Mouse (Mus musculus): ENCODE measurements around the gene Gm28308.

The Gm28308 gene

DNA sequence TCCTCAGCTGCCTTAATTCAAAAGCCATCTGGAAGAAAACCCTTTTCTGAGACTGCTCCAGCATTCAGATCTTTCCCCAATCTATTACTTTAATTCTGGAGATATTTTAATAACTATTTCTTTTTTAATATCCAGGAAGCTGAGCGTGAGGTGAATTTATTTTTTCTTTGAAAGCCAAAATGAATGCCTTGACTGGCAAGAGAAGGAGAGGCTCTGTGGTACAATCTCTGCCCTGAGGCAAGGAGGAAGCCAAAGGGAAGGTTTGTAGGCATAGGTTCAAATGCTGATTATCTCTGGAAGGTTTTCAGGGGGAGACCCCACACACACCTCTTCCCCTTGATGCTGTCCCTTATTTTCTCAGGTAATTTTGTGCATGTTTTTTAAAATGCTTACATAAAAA, 46.0 kb downstream of the Gm28308 start:
- no peak for DNase-seq (ENCODE audit: low spot score)

DNA sequence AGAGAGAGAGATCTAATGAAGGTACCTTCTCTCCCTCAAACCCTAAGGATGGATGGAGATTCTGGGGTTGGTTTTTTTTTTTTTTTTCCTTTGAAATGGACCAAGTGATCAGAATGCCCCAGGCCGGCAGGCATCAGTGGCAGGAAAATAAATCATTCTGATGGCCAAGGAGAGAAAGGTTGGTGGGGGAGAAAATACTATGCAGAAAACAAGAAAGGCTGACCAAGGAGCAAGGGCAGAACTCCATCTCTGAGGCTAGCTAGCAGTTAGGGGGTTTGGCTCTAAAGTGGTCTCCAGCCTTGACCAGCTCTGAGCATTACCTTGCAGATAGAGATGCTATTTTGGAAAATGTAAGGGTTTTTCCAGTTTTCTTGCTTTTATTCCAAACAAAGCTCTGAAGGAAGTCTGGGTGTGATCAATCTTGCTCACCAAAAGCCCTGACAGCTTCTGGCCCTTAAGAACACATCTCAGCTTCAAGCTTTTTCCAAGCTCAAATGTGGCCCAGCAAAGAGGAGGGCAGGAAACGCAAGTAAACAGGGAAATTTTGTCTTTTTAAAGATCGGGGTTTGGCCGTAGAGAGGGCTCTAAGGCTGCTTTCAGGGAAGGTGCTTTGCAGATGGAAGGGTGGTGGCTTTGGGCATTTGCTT, 46.6 kb downstream of the Gm28308 start:
- DNase-seq (ENCODE audit: low spot score), result no peak

DNA sequence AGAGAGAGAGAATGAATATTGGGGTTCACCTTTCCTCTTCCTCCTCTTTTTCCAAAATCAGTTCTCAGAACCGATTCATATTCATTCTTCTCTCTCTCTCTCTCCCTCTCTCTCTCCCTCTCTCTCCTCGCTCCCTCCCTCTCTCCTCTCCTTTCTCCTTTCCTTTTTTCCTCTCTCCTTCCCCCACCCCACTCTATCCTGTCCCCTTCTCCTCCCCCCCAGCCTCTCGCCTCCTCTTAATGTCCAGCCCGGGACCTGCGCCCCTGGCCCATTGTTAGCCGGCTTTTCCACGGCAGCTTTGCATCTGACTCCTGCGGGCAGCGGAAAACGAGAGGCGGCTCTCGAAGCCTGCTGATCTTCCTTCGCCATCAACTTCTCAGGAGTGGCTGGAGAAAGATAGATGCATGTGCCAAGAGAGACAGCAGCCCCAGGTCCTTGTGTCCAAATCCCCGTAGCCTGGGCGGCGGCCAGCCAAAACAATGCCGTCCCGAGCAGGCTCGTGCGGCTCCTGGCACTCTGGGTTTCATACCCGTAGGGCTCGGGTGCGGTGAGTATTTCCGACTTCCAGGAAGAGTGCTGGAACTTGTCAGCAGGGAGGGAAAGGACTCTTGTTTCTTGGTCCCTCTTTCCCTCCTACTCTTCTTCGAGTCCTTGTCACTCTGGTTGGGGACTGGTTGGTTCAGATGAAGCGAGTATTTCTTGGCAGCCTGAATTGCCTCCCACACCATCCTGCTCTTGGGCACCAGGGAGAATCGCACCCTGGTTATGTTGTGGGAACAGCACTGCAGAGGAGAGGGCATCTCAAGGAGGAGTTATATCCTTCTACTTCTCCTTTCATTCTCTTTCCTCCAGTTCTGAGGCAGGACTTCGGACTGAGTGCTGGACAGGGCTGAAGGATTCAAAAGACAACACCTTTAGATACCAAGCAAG, 47.4 kb downstream of the Gm28308 start:
- no peak for DNase-seq (ENCODE audit: low spot score)

DNA sequence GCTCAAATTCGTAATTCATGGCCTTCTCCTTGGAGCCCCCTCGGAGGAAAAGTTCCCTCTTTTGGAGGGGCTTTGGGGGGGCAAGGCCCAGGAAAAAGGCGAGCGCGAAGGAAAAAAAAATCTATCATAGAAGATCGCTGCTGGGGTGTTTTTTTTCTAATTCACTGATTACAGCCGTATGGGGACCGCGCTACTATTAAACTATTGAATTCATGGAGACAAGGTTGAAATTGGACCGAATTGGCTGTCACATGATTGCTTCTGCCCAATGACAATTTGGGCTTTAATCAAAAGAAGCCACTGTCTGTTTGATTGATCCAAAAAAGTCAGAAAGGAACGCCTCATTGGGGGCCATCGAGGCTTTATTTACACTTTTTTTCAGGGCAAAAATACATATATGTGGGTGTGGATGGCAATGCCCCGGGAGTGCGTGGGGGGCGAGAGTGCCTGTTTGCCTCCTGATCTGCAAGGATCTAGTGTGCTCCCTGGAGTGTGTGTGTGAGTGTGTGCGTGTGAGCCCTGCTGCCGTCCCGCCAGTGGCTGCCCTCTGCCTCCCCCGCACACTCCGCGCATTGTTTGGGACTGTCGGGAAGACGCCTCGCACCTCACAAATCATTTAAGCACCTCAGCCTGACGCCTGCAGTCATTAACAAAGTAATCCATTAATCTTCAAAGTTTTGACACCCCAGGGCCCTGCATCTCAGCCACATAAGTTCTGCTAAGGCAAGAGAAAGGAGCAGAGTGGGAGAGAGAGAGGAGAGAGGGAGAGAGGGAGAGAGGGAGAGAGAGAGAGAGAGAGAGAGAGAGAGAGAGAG, 48.3 kb downstream of the Gm28308 start, which contains the start of gene Hoxa2:
Hoxa2 (minus strand) TSS at position 206 of the 815 bp plus-strand sequence.
- DNase-seq (ENCODE audit: low spot score), result no peak

DNA sequence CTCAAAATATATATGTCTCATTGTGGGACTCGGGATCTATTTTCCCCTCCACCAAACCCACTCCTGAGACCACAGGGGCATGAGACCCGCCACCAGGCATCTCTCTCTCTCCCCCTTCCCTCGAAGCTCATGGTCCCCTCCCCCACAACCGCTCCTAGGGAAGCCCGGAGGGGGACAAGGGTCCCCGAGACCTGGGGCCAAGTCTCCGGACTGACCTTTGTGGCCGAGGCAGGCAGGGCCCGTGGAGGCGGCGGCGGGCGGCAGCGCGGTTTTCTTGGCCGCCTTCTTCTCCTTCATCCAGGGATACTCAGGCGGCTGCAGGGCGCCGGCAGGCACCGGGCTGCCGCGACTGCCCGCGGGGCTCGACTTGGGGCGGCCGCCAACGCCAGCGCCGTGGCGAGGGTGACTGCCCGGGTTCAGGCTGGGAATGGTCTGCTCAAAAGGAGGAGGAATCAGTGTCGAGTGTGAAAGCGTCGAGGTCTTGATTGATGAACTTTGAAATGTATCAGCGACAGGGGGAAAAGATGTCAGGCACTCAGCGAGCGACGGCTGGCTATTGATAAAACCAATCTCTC, 49.0 kb downstream of the Gm28308 start:
- no peak for DNase-seq (ENCODE audit: low spot score)

DNA sequence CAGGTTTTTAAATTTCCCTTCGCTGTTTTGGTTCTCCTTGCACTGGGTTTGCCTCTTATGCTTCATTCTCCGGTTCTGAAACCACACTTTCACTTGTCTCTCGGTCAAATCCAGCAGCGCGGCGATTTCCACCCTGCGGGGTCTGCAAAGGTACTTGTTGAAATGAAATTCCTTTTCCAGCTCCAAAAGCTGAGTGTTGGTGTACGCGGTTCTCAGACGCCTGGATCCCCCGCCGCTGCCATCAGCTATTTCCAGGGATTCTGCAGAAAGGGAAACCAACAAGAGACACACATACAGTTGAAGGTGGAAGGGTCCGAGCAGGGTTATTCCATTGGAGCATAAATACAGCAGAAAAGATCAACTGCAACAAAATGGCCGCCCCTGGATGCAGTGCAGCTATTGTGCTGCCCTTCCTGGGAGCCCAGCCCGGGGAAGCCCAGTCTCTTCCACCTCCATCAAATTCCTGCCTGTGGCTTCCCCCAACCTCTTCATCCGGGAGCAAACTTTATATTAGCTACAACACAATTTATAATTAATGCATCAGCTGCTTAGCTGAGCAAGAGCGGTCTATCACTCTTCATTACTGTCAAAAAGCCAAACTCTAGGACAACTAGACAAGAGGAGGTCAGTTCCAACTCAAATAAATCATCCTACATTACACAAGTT, 49.6 kb downstream of the Gm28308 start:
- DNase-seq (ENCODE audit: low spot score), result no peak

DNA sequence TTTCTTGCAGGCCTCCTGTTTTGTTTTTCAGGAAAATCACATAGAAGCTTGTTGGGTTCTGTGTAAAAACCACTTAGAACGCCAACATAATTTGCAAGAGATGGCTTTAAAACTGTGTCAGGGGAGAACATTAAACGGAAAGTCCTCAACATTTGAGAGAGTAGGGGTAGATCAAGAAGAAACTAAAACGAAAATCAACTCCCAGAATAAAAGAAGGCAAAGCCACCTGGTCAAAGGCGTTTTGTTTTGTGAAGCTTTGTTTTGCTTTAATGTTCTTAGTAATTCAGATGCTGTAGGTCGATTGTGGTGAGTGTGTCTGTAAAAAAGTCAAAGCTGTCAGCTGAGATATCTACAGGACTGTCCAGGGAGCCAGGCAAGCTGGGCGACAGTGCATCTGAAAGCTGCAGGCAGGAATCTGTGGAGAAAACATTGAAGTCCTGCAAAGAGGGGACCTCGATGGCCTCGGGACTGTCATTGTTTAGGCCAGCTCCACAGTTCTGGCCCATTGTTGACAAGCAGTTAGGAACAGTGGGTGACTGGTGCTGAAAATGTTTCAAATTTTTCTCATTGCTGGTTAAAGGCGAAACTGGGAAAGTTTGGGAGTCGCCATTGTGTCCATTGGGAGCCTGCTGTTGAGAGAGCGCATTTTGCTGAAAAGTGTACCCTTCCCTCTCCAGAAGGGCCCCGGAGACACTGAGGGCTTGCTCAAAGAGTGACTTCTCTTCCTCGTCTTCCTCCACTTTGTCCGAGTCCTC, 50.4 kb downstream of the Gm28308 start:
- DNase-seq (ENCODE audit: low spot score), result no peak

DNA sequence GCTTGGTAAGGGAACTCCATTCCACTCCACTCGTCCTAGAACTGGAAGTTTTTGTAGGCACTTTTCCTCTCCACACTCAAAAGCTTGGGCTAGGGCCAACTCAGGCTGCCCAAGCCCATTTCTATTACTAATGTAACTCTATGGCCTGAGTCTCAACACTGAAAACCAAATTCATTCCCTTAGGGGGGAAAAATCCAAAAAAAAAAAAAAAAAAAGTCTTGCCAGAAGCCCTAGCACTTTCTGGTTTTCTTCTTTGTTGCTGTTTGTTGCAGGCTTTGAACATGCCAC, 51.1 kb downstream of the Gm28308 start:
- no peak for DNase-seq (ENCODE audit: low spot score)

DNA sequence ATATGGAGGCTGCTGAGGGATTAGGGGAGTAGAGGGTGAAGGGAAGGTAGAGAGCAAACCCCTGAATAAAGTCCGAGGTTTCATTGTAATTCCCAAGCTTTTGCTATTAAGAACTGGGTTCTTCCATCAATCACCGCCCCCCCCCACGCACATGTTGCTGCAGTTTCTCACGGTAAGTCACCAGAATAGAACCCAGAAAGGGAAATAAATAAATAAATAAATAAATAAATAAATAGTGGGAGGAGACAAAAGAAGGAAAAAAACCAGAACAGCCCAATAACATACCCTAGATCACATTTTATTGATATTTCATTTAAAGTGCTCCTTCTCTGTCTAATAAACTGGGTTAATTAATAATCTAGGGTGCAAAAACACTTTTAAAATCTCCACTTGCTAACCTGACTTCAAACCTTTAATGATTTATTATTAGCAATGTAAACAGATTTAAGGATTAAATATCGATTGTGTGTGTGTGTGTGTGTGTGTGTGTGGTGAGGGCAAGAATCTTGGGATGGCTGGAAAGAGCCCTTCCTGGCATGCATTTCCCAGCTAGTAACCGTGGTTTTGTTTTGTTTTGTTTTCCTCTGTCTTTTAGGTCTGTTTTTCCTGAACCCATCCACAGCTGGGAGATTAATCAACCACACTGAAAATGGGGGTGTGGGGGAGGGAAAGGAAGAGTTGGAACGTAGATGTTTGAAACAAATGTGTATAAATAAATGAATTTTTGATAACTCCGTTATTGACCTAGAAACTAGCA, 51.6 kb downstream of the Gm28308 start:
- no peak for DNase-seq (ENCODE audit: low spot score)

DNA sequence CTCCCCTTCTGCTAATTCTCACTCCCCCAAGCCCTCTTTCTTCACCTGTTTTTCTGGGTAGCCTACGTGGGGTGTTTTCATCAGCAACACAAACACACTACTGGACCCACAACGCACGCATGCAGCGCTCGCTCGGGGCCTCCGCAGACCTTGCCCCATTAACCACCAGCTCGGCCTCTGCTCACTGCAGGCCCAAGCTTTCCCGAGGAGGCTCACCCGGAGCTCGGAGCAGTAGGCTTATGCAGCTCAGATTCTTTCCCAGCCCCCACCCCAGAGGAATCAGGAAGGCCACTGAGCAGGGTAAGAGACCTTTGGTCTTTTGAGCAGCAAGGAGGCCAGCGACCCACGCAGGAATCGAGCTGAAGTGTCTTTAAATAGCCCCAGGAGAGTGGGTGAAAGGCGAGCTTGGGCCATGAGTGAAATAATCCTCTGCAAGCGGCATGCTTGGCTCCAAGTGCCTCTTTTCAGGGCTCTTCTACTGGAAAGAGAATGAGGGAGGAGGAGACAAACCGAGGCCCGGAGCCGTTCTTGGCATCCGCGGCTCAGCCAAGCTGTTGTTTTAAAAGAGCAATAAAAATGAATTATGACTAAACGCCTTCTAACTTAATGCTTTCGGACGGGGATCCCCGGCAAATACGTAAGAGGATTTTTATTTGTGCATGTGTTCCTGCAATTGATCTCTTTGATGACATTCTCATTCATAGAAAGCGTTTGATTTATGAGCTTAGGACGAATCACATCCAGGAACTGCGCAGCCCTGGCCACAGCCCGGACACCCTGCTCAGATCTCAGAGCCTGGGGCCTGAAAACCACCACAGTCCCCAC, 52.4 kb downstream of the Gm28308 start:
- no peak for DNase-seq (ENCODE audit: low spot score)

DNA sequence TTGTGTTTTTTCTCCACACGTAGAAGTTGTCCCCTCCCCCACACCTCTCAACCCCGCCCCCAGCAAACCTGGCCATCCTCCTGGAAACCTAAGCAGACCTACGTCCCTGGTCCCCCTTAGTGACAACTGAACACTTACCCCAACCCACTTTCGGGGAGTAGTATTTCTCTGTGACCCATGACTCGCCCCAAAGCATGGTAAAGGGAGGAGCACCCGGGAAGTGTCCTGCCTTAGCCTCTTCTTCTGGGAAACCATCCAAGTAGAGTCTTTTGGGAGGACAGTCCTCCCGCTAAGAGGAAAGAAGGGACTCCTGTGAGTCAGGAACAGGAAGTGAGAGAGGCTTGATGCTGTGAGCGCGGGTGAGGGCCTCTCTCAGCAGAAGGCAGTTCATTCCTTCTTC, 53.2 kb downstream of the Gm28308 start:
- DNase-seq (ENCODE audit: low spot score), result no peak

DNA sequence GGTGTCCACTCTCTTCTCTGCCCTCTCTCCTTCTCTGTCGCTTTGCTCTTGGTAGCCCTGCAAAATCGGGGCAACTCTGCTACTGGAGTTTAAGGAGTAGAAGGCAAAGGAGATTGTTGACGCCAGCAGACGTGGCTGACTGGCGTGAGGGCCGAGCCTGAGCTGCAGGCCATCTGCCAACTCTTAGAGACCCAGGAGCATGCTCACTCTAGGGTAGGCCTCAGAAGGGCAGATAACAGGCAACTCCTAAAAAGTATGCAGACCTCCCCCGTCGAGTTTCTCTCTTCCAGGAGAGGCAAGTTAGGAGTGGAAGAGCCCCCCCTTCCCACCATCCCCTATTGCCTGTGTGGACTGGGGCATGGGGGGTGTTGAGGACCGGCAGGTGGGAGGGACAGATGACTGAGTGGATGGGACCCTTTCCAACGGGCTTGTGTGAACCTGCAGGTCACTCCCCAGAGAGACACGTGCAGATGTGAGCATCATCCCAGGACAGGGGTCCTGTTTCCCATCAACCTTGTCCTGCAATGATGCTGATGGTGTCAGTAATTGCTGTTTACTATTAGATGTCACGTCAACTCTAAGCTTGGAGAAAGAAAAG, 53.9 kb downstream of the Gm28308 start:
- no peak for DNase-seq (ENCODE audit: low spot score)

DNA sequence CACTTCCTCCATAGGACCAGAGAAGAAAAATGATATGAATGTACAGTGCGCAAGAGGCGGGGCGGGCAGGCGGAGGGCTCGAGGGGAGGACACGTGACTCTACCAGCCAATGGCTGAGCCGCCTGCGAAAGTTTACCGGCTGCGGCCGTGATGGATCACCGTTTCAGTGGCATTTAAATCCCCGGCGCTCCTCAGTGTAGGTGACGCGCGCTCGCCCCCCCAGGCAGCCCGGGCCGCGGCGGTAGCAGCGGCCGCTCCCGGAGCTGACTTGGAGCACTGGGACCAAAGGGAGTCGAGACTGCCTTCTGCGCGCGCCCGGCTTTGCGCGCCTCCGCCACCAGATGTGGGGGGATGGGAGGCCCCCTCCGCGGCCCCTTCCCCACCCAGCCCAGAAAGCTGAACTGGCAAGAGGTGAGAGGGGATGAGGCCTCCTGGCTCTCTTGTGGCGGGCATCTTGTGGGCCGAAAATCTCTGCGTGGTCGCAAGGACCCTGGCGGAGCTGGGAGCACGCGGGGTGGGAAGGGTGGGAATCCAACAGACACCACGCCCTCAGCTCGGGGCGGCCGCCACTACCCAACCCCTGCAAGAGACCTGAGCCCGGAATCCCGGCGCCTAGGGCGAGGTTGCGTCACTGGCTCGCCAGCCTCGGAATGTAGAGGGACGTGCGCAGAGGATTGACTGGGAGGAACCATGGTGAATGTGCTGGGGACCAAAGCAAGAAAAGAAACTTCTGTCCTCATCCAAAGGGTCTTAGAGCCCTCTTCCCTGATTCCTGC, 54.7 kb downstream of the Gm28308 start, which contains the start of gene Hoxa1:
Hoxa1 (minus strand) TSS at position 42 of the 776 bp plus-strand sequence.
- peak; percentile 73 for DNase-seq (ENCODE audit: low spot score)

DNA sequence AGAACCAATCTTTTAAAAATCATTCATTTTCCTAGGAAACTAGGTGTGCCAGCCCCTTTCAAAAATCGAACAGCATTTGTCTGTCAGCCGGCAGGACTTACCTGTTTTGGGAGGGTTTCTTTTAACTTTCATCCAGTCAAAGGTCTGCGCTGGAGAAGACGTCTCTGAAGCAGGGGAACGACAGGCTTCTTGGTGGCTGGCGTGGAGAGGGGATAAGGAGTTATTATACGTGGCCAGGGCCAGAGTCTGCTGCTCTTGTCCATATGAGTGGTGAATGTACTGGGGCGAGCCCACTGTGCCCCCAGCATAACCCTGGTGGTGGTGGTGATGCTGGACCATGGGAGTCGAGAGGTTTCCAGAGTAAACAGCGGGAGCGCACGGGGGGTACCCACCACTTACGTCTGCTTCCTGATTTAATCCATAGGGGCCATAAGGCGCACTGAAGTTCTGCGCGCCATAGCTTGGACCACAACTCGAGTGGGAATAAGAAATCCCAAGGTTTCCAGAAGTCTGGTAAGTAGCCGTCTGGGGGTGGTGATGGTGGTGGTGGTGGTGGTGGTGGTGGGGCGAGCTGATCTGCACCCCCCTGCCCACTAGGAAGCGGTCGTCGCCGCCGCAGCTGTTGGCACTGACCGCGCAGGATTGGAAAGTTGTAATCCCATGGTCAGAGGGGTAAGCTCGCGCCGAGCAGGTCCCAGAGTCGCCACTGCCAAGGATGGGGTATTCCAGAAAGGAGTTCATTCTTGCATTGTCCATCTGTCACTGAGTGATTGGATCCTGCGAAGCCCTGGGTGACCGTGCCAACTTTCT, 55.5 kb downstream of the Gm28308 start:
- no peak for DNase-seq (ENCODE audit: low spot score)

DNA sequence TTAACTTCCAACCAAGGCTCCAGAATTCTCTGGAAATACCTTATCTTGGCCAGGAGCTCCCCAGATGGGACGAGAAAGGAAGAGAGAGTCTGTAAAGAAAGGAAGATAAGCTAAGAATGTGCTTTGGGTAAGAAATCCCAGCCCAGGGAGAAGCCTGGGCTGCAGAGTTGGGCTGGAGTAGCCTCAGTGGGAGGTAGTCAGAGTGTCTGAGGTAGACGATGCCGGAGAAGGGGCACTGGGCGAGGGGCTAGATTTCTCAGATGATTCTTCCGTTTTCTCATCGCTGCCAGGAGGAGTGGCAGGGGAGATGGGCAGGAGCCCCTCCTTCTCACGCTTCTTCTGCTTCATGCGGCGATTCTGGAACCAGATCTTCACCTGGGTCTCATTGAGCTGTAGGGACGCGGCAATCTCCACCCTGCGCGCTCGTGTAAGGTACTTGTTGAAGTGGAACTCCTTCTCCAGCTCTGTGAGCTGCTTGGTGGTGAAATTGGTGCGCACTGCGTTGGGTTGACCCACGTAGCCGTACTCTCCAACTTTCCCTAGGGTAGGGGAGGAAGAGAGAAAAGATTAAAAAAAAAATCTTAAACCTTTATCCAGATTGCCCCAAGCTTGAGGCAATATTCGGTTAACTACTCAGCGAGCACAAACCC, 56.5 kb downstream of the Gm28308 start:
- DNase-seq (ENCODE audit: low spot score), result no peak

DNA sequence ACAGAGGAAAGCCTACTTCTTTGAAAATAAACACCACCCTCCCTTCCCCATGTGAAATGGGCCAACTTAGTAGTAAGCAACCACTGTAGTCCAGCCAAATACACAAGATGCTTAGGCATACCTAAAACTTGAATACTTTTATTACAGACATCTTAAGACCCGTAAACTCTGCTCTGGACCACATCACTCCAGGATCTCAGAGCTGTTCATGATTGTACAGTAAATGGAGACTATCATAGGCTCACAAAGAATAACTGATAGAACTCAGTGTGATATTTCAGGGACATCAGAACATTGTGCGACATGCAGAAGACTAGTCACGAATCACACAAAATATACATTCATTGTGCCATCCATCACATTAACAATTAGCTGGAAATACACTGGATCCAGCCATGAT, 57.7 kb downstream of the Gm28308 start:
- no peak for DNase-seq (ENCODE audit: low spot score)

DNA sequence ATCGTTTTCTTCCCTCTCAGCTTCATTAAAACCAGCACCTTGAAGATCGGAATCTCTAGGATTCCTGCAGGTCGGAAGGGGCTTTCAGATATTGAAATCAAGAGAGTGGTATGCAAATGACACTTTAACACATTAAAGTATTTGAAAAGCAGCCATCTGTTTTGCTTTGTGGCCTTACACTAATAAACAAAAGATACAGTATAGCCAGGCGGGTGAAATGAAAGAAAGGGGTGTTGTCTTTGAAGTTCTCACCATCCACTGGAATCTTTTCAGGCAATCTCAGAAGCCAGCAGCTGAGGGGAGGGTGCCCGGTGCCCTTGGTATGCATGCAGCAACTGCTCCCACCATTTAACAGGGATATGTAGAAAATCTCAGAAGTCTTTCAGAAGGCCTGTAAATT, 59.1 kb downstream of the Gm28308 start:
- no peak for DNase-seq (ENCODE audit: low spot score)

All from urinary bladder, postnatal 25 days (tissue).